Mouse (Mus musculus): ENCODE results near the gene Hnrnpul2. TPM values are rescaled to one million over a fixed set of nuclear protein-coding genes. Genes with fewer than 3 reads are reported as not detected.

Gene Hnrnpul2
- total and polyA plus RNA-seq, 3 experiments: 17.8 to 81.6 (median 44.3) TPM

- TF ChIP-seq ZC3H11A (IDR thresholded peaks at IDR 0.05; ENCODE audit: low read depth, low read length): no peak
- TF ChIP-seq EP300 (IDR thresholded peaks at IDR 0.05; ENCODE audit: low read length): no peak
- TF ChIP-seq USF1 (IDR thresholded peaks at IDR 0.05; ENCODE audit: low read depth, low read length): peak; percentile 25; the same call in 1 of the 2 replicates
- TF ChIP-seq RCOR1 (conservative IDR thresholded peaks at IDR 0.05; ENCODE audit: low read depth, low read length): no peak
These were observed 37.9 kb downstream of the Hnrnpul2 start (continued) for GRCm38 (mm10) chr19:8857689-8858088.

GRCm38 (mm10) chr19:8859018-8859417 is 39.2 kb downstream of the Hnrnpul2 start:
- Histone ChIP-seq H3K9me3 (replicated peaks; ENCODE audit: low read length) (no peaks in the 10 kb centered on the region), H3K4me1 (ENCODE audit: control insufficient read depth in 1 of 2, insufficient read depth in 2 of 2) (no peaks in the 10 kb centered on the region; a peak in 1 of 4 replicates), H3K36me3 (replicated peaks in 1 of 2; ENCODE audit: control insufficient read depth in 1 of 2, insufficient read depth in 1 of 2, low read length in 1 of 2) (no peaks in the 10 kb centered on the region), H3K27me3 (replicated peaks) (no peaks in the 10 kb centered on the region), H3K27ac (ENCODE audit: insufficient read depth, low read depth) (no peak overlapping the region), H3K79me2 (replicated peaks; ENCODE audit: control insufficient read depth, extremely low read depth, insufficient read depth, poor library complexity, severe bottlenecking) (no peaks in the 10 kb centered on the region), H3K4me2 (ENCODE audit: insufficient read depth, low read depth, poor library complexity, severe bottlenecking) (no peak overlapping the region), H3K9ac (ENCODE audit: insufficient read depth, low read depth) (no peak overlapping the region), H3K4me3 (replicated peaks in 1 of 3; ENCODE audit: low read depth in 2 of 3, low read length in 2 of 3, poor library complexity in 1 of 3) (no peak overlapping the region)
- TF ChIP-seq SIN3A (IDR thresholded peaks at IDR 0.05; ENCODE audit: low read length): no peak
- peak; percentile 10 to 74; a peak in 2 of 4 replicates for TF ChIP-seq CTCF (conservative IDR thresholded peaks at IDR 0.05 in 1 of 2, IDR thresholded peaks at IDR 0.05 in 1 of 2; ENCODE audit: low read depth in 2 of 2, low read length in 2 of 2)
- TF ChIP-seq EP300 (IDR thresholded peaks at IDR 0.05; ENCODE audit: low read length): no peak
- TF ChIP-seq E2F4 (IDR thresholded peaks at IDR 0.05; ENCODE audit: insufficient replicate concordance, low read depth, low read length): no peak
- no peak for TF ChIP-seq HCFC1 (IDR thresholded peaks at IDR 0.05; ENCODE audit: low read depth, low read length)
- TF ChIP-seq ELF1 (IDR thresholded peaks at IDR 0.05; ENCODE audit: low read depth, low read length): no peak
- TF ChIP-seq MEF2A (IDR thresholded peaks at IDR 0.05; ENCODE audit: borderline replicate concordance, low read depth, low read length): no peak
- no peak for TF ChIP-seq JUND (conservative IDR thresholded peaks at IDR 0.05; ENCODE audit: low read depth, low read length)
- TF ChIP-seq SMC3 (IDR thresholded peaks at IDR 0.05; ENCODE audit: low read depth, low read length): peak; percentile 78
- peak; percentile 65 for TF ChIP-seq RAD21 (IDR thresholded peaks at IDR 0.05; ENCODE audit: low read depth, low read length)
- TF ChIP-seq RCOR1 (conservative IDR thresholded peaks at IDR 0.05; ENCODE audit: low read depth, low read length): no peak
- in situ Hi-C loops (cut with MboI; ENCODE audit: low pct_ligation_motif_present, low pct_unique_long_range_greater_than_20kb, low sequenced_read_pairs) (loop anchor here (5.0 kb wide), 1 partner anchor 243 kb away; no protein-coding TSS in a partner anchor), dilution Hi-C loops (cut with MboI; ENCODE audit: extremely low pct_ligation_motif_present, extremely low pct_unique_long_range_greater_than_20kb, low sequenced_read_pairs) (no loop called here)
- DNase-seq (ENCODE audit: extremely low read depth): no peak

GRCm38 (mm10) chr19:8864265-8864664 is 44.5 kb downstream of the Hnrnpul2 start:
- in situ Hi-C loops (cut with MboI; ENCODE audit: low pct_ligation_motif_present, low pct_unique_long_range_greater_than_20kb, low sequenced_read_pairs) (no loop called here), dilution Hi-C loops (cut with MboI; ENCODE audit: extremely low pct_ligation_motif_present, extremely low pct_unique_long_range_greater_than_20kb, low sequenced_read_pairs) (no loop called here)
- Histone ChIP-seq H3K36me3 (replicated peaks in 1 of 2; ENCODE audit: control insufficient read depth in 1 of 2, insufficient read depth in 1 of 2, low read length in 1 of 2) (no peaks in the 10 kb centered on the region), H3K27ac (ENCODE audit: insufficient read depth, low read depth) (no peak overlapping the region), H3K4me1 (ENCODE audit: control insufficient read depth in 1 of 2, insufficient read depth in 2 of 2) (no peaks in the 10 kb centered on the region; a peak in 1 of 4 replicates), H3K79me2 (replicated peaks; ENCODE audit: control insufficient read depth, extremely low read depth, insufficient read depth, poor library complexity, severe bottlenecking) (no peaks in the 10 kb centered on the region), H3K4me3 (replicated peaks in 1 of 3; ENCODE audit: low read depth in 2 of 3, low read length in 2 of 3, poor library complexity in 1 of 3) (no peak overlapping the region), H3K27me3 (replicated peaks) (no peaks in the 10 kb centered on the region), H3K4me2 (ENCODE audit: insufficient read depth, low read depth, poor library complexity, severe bottlenecking) (no peak overlapping the region), H3K9ac (ENCODE audit: insufficient read depth, low read depth) (no peak overlapping the region), H3K9me3 (replicated peaks; ENCODE audit: low read length) (no peaks in the 10 kb centered on the region)
- DNase-seq (ENCODE audit: extremely low read depth): no peak
- TF ChIP-seq USF1 (IDR thresholded peaks at IDR 0.05; ENCODE audit: low read depth, low read length) (no peak), CTCF (conservative IDR thresholded peaks at IDR 0.05 in 1 of 2, IDR thresholded peaks at IDR 0.05 in 1 of 2; ENCODE audit: low read depth in 2 of 2, low read length in 2 of 2) (peak in 1 of 2 experiments; percentile 34; a peak in 2 of 4 replicates)

Data from CH12.LX (cell line).